Mouse (Mus musculus) cerebellum, adult 2 months (tissue): ENCODE measurements around the gene Rab21.

Experiments
- CTCF ChIP-seq: fragments of 200-500 bp; IDR thresholded peaks from 2 replicates; pipeline ENCODE4 v1.5.1; 2011; ENCODE audit warnings: low read depth, mild to moderate bottlenecking, control low read depth, low read length, moderate library complexity, borderline replicate concordance; ENCODE audit not compliant: insufficient read depth
- POLR2A ChIP-seq: fragments of 200-500 bp; IDR thresholded peaks from 2 replicates; pipeline ENCODE4 v1.6.1; 2011; ENCODE audit warnings: low read length, control low read depth, borderline replicate concordance; ENCODE audit not compliant: insufficient read depth

GRCm38 (mm10) chr10:115314287-115314581, 1.2 kb downstream of the Rab21 start:
- TF ChIP-seq CTCF (no peak), POLR2A (no peak)
